Mouse (Mus musculus) T-cell, adult 66 days (primary cell): ENCODE data around the gene Gtpbp3. TPM values are rescaled to one million over a fixed set of nuclear protein-coding genes. Genes with fewer than 3 reads are reported as not detected.

Experiments used
- total RNA-seq, 2 experiments: library from RNA; stranded (reverse); gene quantifications; 3 replicates in 1 of 2; 4 replicates in 1 of 2; pipeline ENCODE4 v1.2.4; 2023

Gene Gtpbp3
- 10 to 100 TPM; 18.6 to 23.0 TPM for total RNA-seq

GRCm38 (mm10) chr8:71487691-71488445 lies at the start of gene Gtpbp3:
TSS of gene Gtpbp3 (plus strand) at chr8:71488103.

DNA sequence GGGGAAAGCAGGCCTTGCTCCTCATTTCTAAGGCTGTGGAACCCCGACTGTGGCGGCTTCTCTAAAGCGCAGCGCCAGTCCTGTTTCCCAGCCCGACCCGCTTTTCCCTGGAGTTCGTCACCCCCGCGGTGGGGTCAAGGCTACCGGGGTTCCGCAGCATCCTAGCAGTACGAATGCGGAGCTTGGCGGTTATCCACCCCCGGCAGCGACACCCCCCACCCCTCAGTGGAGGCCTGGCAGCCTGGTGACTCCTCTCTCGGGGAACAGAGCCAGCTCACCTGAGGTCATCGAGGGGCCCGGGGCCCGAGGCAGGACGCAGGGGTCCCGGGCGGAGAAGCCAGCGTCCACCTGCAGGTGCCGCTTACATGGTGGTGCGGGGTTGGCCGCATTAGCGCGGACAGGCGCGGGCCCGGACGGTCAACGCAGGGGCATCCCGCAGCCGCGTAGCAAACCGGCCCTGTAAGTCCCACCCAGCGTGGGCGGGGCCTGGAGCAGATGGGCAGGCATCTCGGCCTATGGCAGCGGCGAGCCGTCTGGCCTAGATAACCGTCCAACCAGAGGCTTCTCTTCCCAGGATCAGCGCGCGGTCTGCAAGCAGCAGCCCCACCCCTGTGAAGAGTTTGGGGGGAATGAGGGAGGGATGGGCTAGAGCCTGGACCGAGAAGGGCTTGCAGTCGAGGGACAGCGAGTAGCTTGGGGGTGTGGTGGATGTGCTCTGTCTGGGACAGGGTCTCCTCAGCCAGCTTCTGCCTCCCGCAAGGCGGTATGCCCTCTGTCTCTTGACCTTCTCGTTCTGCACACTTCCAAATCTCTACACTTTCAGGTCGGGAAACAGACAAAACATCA lies 24.5 kb upstream of the Gtpbp3 start, which contains the start of gene Abhd8:
Gene Abhd8 (minus strand): TSS at position 468 of the 846 bp plus-strand sequence.

GRCm38 (mm10) chr8:71464513-71465500 lies 23.1 kb upstream of the Gtpbp3 start, which contains the start of gene Mrpl34:
TSS of gene Mrpl34 (plus strand) at chr8:71464959.

DNA sequence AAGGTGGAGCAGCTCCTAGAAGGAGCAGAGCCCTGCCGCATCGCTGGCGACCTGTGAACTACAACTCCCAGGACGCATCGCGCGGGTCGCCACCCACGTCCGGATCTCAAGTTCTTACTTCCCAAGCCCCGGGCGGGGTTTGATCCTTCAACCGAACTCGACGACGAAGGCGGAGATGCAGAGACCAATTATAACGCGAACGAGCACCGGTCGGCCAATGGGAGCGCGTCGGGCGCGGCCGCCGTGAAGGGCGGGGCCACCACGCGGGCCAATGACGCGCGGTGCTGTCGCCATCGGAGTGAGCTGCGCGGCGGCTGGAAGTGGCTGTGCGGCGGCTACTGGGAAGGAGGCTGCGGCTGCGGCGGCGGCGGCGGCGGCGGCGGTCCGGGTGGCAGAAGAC lies 19.0 kb upstream of the Gtpbp3 start, which contains the start of gene Dda1:
Gene Dda1 (plus strand): TSS at position 284 of the 400 bp plus-strand sequence.

GRCm38 (mm10) chr8:71485142-71486135 lies 2.5 kb upstream of the Gtpbp3 start, which contains the start of gene Ano8:
TSS of gene Ano8 (minus strand) at chr8:71485963.

DNA sequence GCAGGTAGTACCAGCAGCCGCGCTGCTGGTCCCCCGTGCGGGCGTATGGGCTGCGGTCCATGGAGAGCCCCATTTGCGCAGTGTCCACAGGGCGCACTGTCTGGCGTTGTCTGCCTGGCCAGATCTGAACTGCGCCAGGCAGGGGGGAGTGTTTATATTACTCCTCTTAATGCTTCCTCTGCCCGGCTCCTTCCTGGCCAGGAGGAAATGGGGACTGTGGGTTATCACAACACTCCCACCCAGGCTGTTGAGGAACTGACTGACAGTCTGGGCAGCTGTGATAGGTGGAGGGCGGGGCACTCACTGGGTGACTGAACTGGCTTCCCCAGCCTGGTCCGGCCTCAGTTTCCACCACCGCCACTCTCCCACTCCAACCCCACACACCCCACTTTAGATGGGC lies 23.7 kb downstream of the Gtpbp3 start, which contains the start of gene Plvap:
Gene Plvap (minus strand): TSS at position 109 of the 400 bp plus-strand sequence.

DNA sequence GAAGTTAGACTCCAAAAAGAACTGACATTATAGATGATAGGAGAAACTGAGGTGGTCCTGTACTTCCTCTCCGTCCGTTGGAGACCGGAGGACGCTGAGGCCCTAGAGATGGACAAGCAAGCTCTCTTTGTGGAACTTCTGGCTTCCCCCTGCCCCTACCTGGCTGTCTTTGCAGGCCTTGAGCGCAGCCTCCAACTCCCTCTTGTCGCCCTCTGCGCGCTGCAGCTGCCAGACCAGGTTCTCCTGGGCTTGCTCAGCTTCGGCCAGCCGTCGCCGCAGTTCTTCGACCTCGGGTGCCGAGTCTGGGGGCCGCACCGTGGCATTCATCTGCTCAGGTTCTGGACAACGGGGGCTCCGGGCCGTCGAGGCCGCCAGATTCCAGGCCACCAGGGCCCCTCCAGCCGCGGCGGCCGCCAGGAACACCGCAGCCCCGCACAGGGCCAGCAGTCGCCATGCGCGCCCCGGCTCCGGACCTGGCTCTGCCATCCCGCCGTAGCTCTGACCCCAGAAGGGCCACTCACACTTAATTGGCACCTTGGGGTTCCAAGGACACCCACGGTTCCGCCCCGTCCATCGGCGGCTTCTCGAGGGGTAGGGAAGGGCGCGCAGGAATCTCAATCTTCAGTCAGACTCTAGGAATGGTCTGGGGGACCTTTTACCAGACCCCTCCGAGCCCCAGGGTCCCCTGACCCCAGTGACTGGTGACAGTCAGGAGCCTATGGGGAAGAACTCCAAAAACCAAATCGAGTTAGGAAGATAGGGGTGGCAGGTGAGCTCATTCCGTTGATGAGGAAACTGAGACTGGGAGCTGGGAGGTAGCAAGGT lies 37.5 kb downstream of the Gtpbp3 start, which contains the start of gene Ccdc194:
Gene Ccdc194 (minus strand): TSS at position 486 of the 825 bp plus-strand sequence.

GRCm38 (mm10) chr8:71537028-71537867 lies 49.3 kb downstream of the Gtpbp3 start, which contains the start of gene Bst2:
TSS of gene Bst2 (minus strand) at chr8:71537456.

GRCm38 (mm10) chr8:71542632-71543343 lies 54.9 kb downstream of the Gtpbp3 start, which contains the start of gene Mvb12a:
TSS of gene Mvb12a (plus strand) at chr8:71542922.

Other genes starting within 250 kb of the Gtpbp3 start
- gene Myo9b, start 215.4 kb upstream of the Gtpbp3 start, total RNA-seq, result 100 to 1,000 TPM; 142 to 158 TPM
- 10 to 100 TPM; 26.0 to 31.3 TPM for gene Haus8, start 215.2 kb upstream of the Gtpbp3 start, total RNA-seq
- gene Use1, start 121.3 kb upstream of the Gtpbp3 start, total RNA-seq, result 100 to 1,000 TPM; 267 to 299 TPM
- gene Ocel1, start 116.8 kb upstream of the Gtpbp3 start, total RNA-seq, result 10 to 100 TPM; 19.9 to 21.2 TPM
- 1 to 10 TPM; 7.7 to 9.2 TPM for gene Nr2f6, start 106.1 kb upstream of the Gtpbp3 start, total RNA-seq
- not detected for gene Ushbp1, start 92.3 kb upstream of the Gtpbp3 start, total RNA-seq
- gene Babam1, start 91.2 kb upstream of the Gtpbp3 start, total RNA-seq, result 100 to 1,000 TPM; 122 to 127 TPM
- 1 to 10 TPM; 1.5 to 1.8 TPM for gene Ankle1, start 82.1 kb upstream of the Gtpbp3 start, total RNA-seq
- gene Abhd8, start 24.4 kb upstream of the Gtpbp3 start, total RNA-seq, result 10 to 100 TPM; 94.0 to 94.4 TPM
- gene Mrpl34, start 23.1 kb upstream of the Gtpbp3 start, total RNA-seq, result 10 to 100 TPM; 40.3 to 40.8 TPM
- 100 to 1,000 TPM; 109 to 112 TPM for gene Dda1, start 18.9 kb upstream of the Gtpbp3 start, total RNA-seq
- gene Ano8, start 2.1 kb upstream of the Gtpbp3 start, total RNA-seq, result 10 to 100 TPM; 22.9 to 29.4 TPM
- not detected for gene Plvap, start 23.6 kb downstream of the Gtpbp3 start, total RNA-seq
- not detected for gene Ccdc194, start 37.6 kb downstream of the Gtpbp3 start, total RNA-seq
- gene Bst2, start 49.4 kb downstream of the Gtpbp3 start, total RNA-seq, result 10 to 100 TPM; 57.3 to 79.1 TPM
- 10 to 100 TPM; 29.8 to 42.6 TPM for gene Mvb12a, start 54.8 kb downstream of the Gtpbp3 start, total RNA-seq
- 1 to 10 TPM in 1 of 2 experiments, under 1 TPM in 1; 0.83 to 1.7 TPM for gene Tmem221, start 70.8 kb downstream of the Gtpbp3 start, total RNA-seq
- not detected for gene Nxnl1, start 78.5 kb downstream of the Gtpbp3 start, total RNA-seq
- 1 to 10 TPM; 4.8 to 5.7 TPM for gene Slc27a1, start 80.8 kb downstream of the Gtpbp3 start, total RNA-seq
- gene Pgls, start 104.1 kb downstream of the Gtpbp3 start, total RNA-seq, result 10 to 100 TPM; 56.5 to 58.1 TPM
- gene Fam129c, start 109.5 kb downstream of the Gtpbp3 start, total RNA-seq, result 1 to 10 TPM; 2.4 to 7.0 TPM
- 10 to 100 TPM; 47.7 to 51.6 TPM for gene Colgalt1, start 122.9 kb downstream of the Gtpbp3 start, total RNA-seq
- under 1 TPM; 0.64 to 0.95 TPM for gene Unc13a, start 183.7 kb downstream of the Gtpbp3 start, total RNA-seq
- 100 to 1,000 TPM; 103 to 113 TPM for gene Jak3, start 188.2 kb downstream of the Gtpbp3 start, total RNA-seq
- gene Insl3, start 201.1 kb downstream of the Gtpbp3 start, total RNA-seq, result 10 to 100 TPM; 59.1 to 70.3 TPM
- gene B3gnt3, start 213.7 kb downstream of the Gtpbp3 start, total RNA-seq, result under 1 TPM; 0.64 to 0.89 TPM
- 100 to 1,000 TPM; 134 to 136 TPM for gene Fcho1, start 237.6 kb downstream of the Gtpbp3 start, total RNA-seq